Mouse (Mus musculus): ENCODE data around the gene Il1a. TPM values are rescaled to one million over a fixed set of nuclear protein-coding genes. Genes with fewer than 3 reads are reported as not detected.

Il1a gene
- total and polyA plus RNA-seq, 3 experiments: 0.04 to 0.17 (median 0.13) TPM

GRCm38 (mm10) chr2:129314880-129315279 is 5.1 kb upstream of the Il1a start:
- Histone ChIP-seq H3K9ac (ENCODE audit: insufficient read depth, low read depth) (no peak overlapping the region), H3K27ac (ENCODE audit: insufficient read depth, low read depth) (no peak overlapping the region), H3K4me1 (ENCODE audit: control insufficient read depth in 1 of 2, insufficient read depth in 2 of 2) (peaks cover 3 to 31% of the 10 kb centered on the region in 2 experiments; a peak in 3 of 4 replicates), H3K36me3 (replicated peaks in 1 of 2; ENCODE audit: control insufficient read depth in 1 of 2, insufficient read depth in 1 of 2, low read length in 1 of 2) (no peaks in the 10 kb centered on the region), H3K9me3 (replicated peaks; ENCODE audit: low read length) (no peaks in the 10 kb centered on the region), H3K4me2 (ENCODE audit: insufficient read depth, low read depth, poor library complexity, severe bottlenecking) (no peak overlapping the region), H3K4me3 (replicated peaks in 1 of 3; ENCODE audit: low read depth in 2 of 3, low read length in 2 of 3, poor library complexity in 1 of 3) (no peak overlapping the region), H3K27me3 (replicated peaks) (no peaks in the 10 kb centered on the region), H3K79me2 (replicated peaks; ENCODE audit: control insufficient read depth, extremely low read depth, insufficient read depth, poor library complexity, severe bottlenecking) (no peaks in the 10 kb centered on the region)
- DNase-seq (ENCODE audit: extremely low read depth): no peak
- in situ Hi-C loops (cut with MboI; ENCODE audit: low pct_ligation_motif_present, low pct_unique_long_range_greater_than_20kb, low sequenced_read_pairs) (loop anchor here (5.0 kb wide), 1 partner anchor 72 kb away; no protein-coding TSS in a partner anchor), dilution Hi-C loops (cut with MboI; ENCODE audit: extremely low pct_ligation_motif_present, extremely low pct_unique_long_range_greater_than_20kb, low sequenced_read_pairs) (no loop called here)
- TF ChIP-seq MXI1 (IDR thresholded peaks at IDR 0.05; ENCODE audit: low read depth, low read length) (no peak), POLR2AphosphoS2 (IDR thresholded peaks at IDR 0.05; ENCODE audit: low read depth, low read length) (no peak), JUND (conservative IDR thresholded peaks at IDR 0.05; ENCODE audit: low read depth, low read length) (no peak), MEF2A (IDR thresholded peaks at IDR 0.05; ENCODE audit: borderline replicate concordance, low read depth, low read length) (no peak), MAZ (IDR thresholded peaks at IDR 0.05; ENCODE audit: low read depth, low read length) (no peak), CTCF (conservative IDR thresholded peaks at IDR 0.05 in 1 of 2, IDR thresholded peaks at IDR 0.05 in 1 of 2; ENCODE audit: low read depth in 2 of 2, low read length in 2 of 2) (no peak), RAD21 (IDR thresholded peaks at IDR 0.05; ENCODE audit: low read depth, low read length) (no peak), NRF1 (IDR thresholded peaks at IDR 0.05; ENCODE audit: low read depth, low read length) (no peak), RCOR1 (conservative IDR thresholded peaks at IDR 0.05; ENCODE audit: low read depth, low read length) (no peak), GABPA (IDR thresholded peaks at IDR 0.05; ENCODE audit: insufficient replicate concordance, low read depth, low read length) (no peak)

- in situ Hi-C loops (cut with MboI; ENCODE audit: low pct_ligation_motif_present, low pct_unique_long_range_greater_than_20kb, low sequenced_read_pairs): loop anchor here (5.0 kb wide), 1 partner anchor 73 kb away; no protein-coding TSS in a partner anchor
- H3K4me1 ChIP-seq (ENCODE audit: control insufficient read depth in 1 of 2, insufficient read depth in 2 of 2): peaks cover 3 to 23% of the 10 kb centered on the region in 2 experiments; a peak in 3 of 4 replicates
- no peak overlapping the region for H3K9ac ChIP-seq (ENCODE audit: insufficient read depth, low read depth)
- no peak overlapping the region for H3K27ac ChIP-seq (ENCODE audit: insufficient read depth, low read depth)
- DNase-seq (ENCODE audit: extremely low read depth): no peak
- H3K27me3 ChIP-seq (replicated peaks): no peaks in the 10 kb centered on the region
- no peaks in the 10 kb centered on the region for H3K9me3 ChIP-seq (replicated peaks; ENCODE audit: low read length)
- no peak for TF ChIP-seq MAFK (IDR thresholded peaks at IDR 0.05; ENCODE audit: insufficient replicate concordance, low read length)
- no peak for TF ChIP-seq ZKSCAN1 (IDR thresholded peaks at IDR 0.05; ENCODE audit: borderline replicate concordance, low read depth, low read length)
- no peak for TF ChIP-seq CHD1 (IDR thresholded peaks at IDR 0.05; ENCODE audit: low read depth, low read length)
- no peaks in the 10 kb centered on the region for H3K79me2 ChIP-seq (replicated peaks; ENCODE audit: control insufficient read depth, extremely low read depth, insufficient read depth, poor library complexity, severe bottlenecking)
- no peak overlapping the region for H3K4me2 ChIP-seq (ENCODE audit: insufficient read depth, low read depth, poor library complexity, severe bottlenecking)
- dilution Hi-C loops (cut with MboI; ENCODE audit: extremely low pct_ligation_motif_present, extremely low pct_unique_long_range_greater_than_20kb, low sequenced_read_pairs): no loop called here
- no peak overlapping the region for H3K4me3 ChIP-seq (replicated peaks in 1 of 3; ENCODE audit: low read depth in 2 of 3, low read length in 2 of 3, poor library complexity in 1 of 3)
- H3K36me3 ChIP-seq (replicated peaks in 1 of 2; ENCODE audit: control insufficient read depth in 1 of 2, insufficient read depth in 1 of 2, low read length in 1 of 2): no peaks in the 10 kb centered on the region
These were observed 4.2 kb upstream of the Il1a start for GRCm38 (mm10) chr2:129313934-129314333.

GRCm38 (mm10) chr2:129306020-129306419 is 3.8 kb downstream of the Il1a start:
- Histone ChIP-seq H3K79me2 (replicated peaks; ENCODE audit: control insufficient read depth, extremely low read depth, insufficient read depth, poor library complexity, severe bottlenecking) (no peaks in the 10 kb centered on the region), H3K9me3 (replicated peaks; ENCODE audit: low read length) (no peaks in the 10 kb centered on the region), H3K36me3 (replicated peaks in 1 of 2; ENCODE audit: control insufficient read depth in 1 of 2, insufficient read depth in 1 of 2, low read length in 1 of 2) (no peaks in the 10 kb centered on the region), H3K9ac (ENCODE audit: insufficient read depth, low read depth) (no peak overlapping the region), H3K4me1 (ENCODE audit: control insufficient read depth in 1 of 2, insufficient read depth in 2 of 2) (peaks cover 0 to 15% of the 10 kb centered on the region in 2 experiments; a peak in 2 of 4 replicates), H3K4me3 (replicated peaks in 1 of 3; ENCODE audit: low read depth in 2 of 3, low read length in 2 of 3, poor library complexity in 1 of 3) (no peak overlapping the region), H3K27ac (ENCODE audit: insufficient read depth, low read depth) (no peak overlapping the region), H3K4me2 (ENCODE audit: insufficient read depth, low read depth, poor library complexity, severe bottlenecking) (no peak overlapping the region), H3K27me3 (replicated peaks) (no peaks in the 10 kb centered on the region)
- TF ChIP-seq NRF1 (IDR thresholded peaks at IDR 0.05; ENCODE audit: low read depth, low read length) (no peak), HCFC1 (IDR thresholded peaks at IDR 0.05; ENCODE audit: low read depth, low read length) (no peak), TBP (conservative IDR thresholded peaks at IDR 0.05; ENCODE audit: low read depth, low read length) (no peak), RAD21 (IDR thresholded peaks at IDR 0.05; ENCODE audit: low read depth, low read length) (no peak), EP300 (IDR thresholded peaks at IDR 0.05; ENCODE audit: low read length) (0 out of 2 replicates have a peak, but pooled peaks have one; percentile 14)
- DNase-seq (ENCODE audit: extremely low read depth): peak; percentile 29
- in situ Hi-C loops (cut with MboI; ENCODE audit: low pct_ligation_motif_present, low pct_unique_long_range_greater_than_20kb, low sequenced_read_pairs): no loop called here
- dilution Hi-C loops (cut with MboI; ENCODE audit: extremely low pct_ligation_motif_present, extremely low pct_unique_long_range_greater_than_20kb, low sequenced_read_pairs): no loop called here
